Mouse (Mus musculus) liver, embryonic 13.5 days (tissue): Measurements from ENCODE around the gene Plekho2. TPM values are rescaled to one million over a fixed set of nuclear protein-coding genes. Genes with fewer than 3 reads are reported as not detected.

Experiments used
- ATAC-seq: fragments of 200-750 bp; cut with Nextera tagmentation; 2 replicates; pipeline ENCODE4 v1.8.0; 2017; ENCODE audit warnings: low read depth, mild to moderate bottlenecking, moderate number of reproducible peaks, moderate library complexity
- DNase-seq: peaks from one replicate; pipeline ENCODE4 v3.0.0; 2022
- H3K27ac ChIP-seq: fragments of 300-500 bp; sonication (generic); 2 replicates; pipeline ENCODE4 v1.5.1; 2015; ENCODE audit warnings: moderate library complexity, mild to moderate bottlenecking, inconsistent platforms
- H3K27me3 ChIP-seq: fragments of 300-500 bp; sonication (generic); 2 replicates; pipeline ENCODE4 v1.6.1; 2015; ENCODE audit warnings: mild to moderate bottlenecking, inconsistent platforms
- H3K36me3 ChIP-seq: fragments of 300-500 bp; sonication (generic); 2 replicates; pipeline ENCODE4 v1.6.1; 2015; ENCODE audit warnings: mild to moderate bottlenecking, inconsistent platforms
- H3K4me1 ChIP-seq: fragments of 300-500 bp; sonication (generic); replicated peaks from 2 replicates; pipeline ENCODE4 v1.6.1; 2015; ENCODE audit warnings: inconsistent platforms
- H3K4me2 ChIP-seq: fragments of 300-500 bp; sonication (generic); 2 replicates; pipeline ENCODE4 v1.6.1; 2015; ENCODE audit warnings: inconsistent platforms, mild to moderate bottlenecking, moderate library complexity
- H3K4me3 ChIP-seq: fragments of 300-500 bp; sonication (generic); replicated peaks from 2 replicates; pipeline ENCODE4 v1.5.1; 2015; ENCODE audit warnings: mild to moderate bottlenecking, inconsistent platforms
- H3K9ac ChIP-seq: fragments of 300-500 bp; sonication (generic); 2 replicates; pipeline ENCODE4 v1.6.1; 2015; ENCODE audit warnings: mild to moderate bottlenecking, inconsistent platforms
- H3K9me3 ChIP-seq: fragments of 300-500 bp; sonication (generic); replicated peaks from 2 replicates; pipeline ENCODE4 v1.6.1; 2016; ENCODE audit warnings: inconsistent platforms
- WGBS: fragments of 180-500 bp; shearing (Covaris S2); methylation state at CpG from one replicate; pipeline ENCODE4 v1.1.7; 2015; ENCODE audit not compliant: insufficient replicate concordance; 5-methylcytosine and 5-hydroxymethylcytosine counted together
- polyA plus RNA-seq: library from polyadenylated mRNA; unstranded; fragments of >200 nt; fragmentation: Nextera tagmentation; extraction: Ambion mirVana; gene quantifications from 2 replicates; pipeline ENCODE4 v1.2.1, GENCODE M21; 2015

Plekho2 gene
- polyA plus RNA-seq, 1 experiment from 2014 or later = 24.2 TPM

DNA sequence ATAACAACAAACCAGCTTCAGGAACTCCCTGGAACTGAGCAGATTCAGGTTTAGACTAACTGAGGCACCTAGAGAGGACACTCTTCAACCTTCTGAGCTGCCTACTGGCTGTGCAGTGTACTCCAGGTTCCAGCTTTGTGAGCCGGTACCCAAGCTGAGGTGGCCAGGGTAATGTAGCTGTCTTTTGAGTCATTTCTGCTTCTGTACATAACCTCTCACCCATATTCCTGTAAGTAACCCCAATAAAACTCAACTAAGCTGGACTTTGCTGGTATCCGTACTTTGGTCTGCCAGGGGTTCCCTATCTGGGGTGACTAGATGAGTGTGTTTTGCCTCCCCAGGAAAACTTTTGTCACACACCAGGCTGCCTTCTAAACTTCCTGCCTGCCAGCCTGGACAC is 15.1 kb downstream of the Plekho2 start:
- H3K9me3 ChIP-seq = no peaks in the 10 kb centered on the region
- H3K27ac ChIP-seq = peak overlapping the region; percentile 42; the same call in 1 of the 2 replicates
- ATAC-seq (no peak), DNase-seq (no peak)
- H3K27me3 ChIP-seq = no peaks in the 10 kb centered on the region
- no peak overlapping the region for H3K4me3 ChIP-seq
- 93% methylated on average over 2 of the region's 2 CpGs for WGBS
- H3K36me3 ChIP-seq = peaks cover 100% of the 10 kb centered on the region
- no peak overlapping the region for H3K4me2 ChIP-seq
- 0 out of 2 replicates have a peak overlapping the region, but pooled peaks have one; percentile 3 for H3K9ac ChIP-seq
- H3K4me1 ChIP-seq = peaks cover 79% of the 10 kb centered on the region

GRCm38 (mm10) chr9:65563073-65563472 is 16.8 kb downstream of the Plekho2 start:
- ATAC-seq = no peak
- H3K4me2 ChIP-seq = no peak overlapping the region
- WGBS = 89% methylated on average over 5 of the region's 5 CpGs
- H3K9me3 ChIP-seq = no peaks in the 10 kb centered on the region
- no peak overlapping the region for H3K9ac ChIP-seq
- peaks cover 81% of the 10 kb centered on the region for H3K4me1 ChIP-seq
- H3K4me3 ChIP-seq = no peak overlapping the region
- peak overlapping the region; percentile 43 for H3K27ac ChIP-seq
- DNase-seq = no peak
- peaks cover 100% of the 10 kb centered on the region for H3K36me3 ChIP-seq
- H3K27me3 ChIP-seq = no peaks in the 10 kb centered on the region

- 73% methylated on average over 4 of the region's 4 CpGs for WGBS
- H3K9me3 ChIP-seq = no peaks in the 10 kb centered on the region
- peak overlapping the region; percentile 48 for H3K27ac ChIP-seq
- peaks cover 100% of the 10 kb centered on the region for H3K36me3 ChIP-seq
- H3K4me3 ChIP-seq = no peak overlapping the region
- H3K4me2 ChIP-seq = no peak overlapping the region
- H3K27me3 ChIP-seq = no peaks in the 10 kb centered on the region
- no peak overlapping the region for H3K9ac ChIP-seq
- H3K4me1 ChIP-seq = peaks cover 91% of the 10 kb centered on the region
- DNase-seq (no peak), ATAC-seq (no peak)
Observed at GRCm38 (mm10) chr9:65562081-65562506, 17.7 kb downstream of the Plekho2 start.

- no peak overlapping the region for H3K4me2 ChIP-seq
- peaks cover 91% of the 10 kb centered on the region for H3K4me1 ChIP-seq
- no peak overlapping the region for H3K9ac ChIP-seq
- peaks cover 100% of the 10 kb centered on the region for H3K36me3 ChIP-seq
- no peaks in the 10 kb centered on the region for H3K9me3 ChIP-seq
- DNase-seq (no peak), ATAC-seq (0 out of 2 replicates have a peak, but pooled peaks have one; percentile 10)
- WGBS = 69% methylated on average over 4 of the region's 4 CpGs
- no peak overlapping the region for H3K4me3 ChIP-seq
- no peak overlapping the region; the same call in 1 of the 2 replicates for H3K27ac ChIP-seq
- H3K27me3 ChIP-seq = no peaks in the 10 kb centered on the region
Observed at GRCm38 (mm10) chr9:65561016-65561415, 18.8 kb downstream of the Plekho2 start.

- Histone ChIP-seq H3K27ac (peak overlapping the region; percentile 99), H3K9ac (no peak overlapping the region), H3K4me3 (no peak overlapping the region), H3K4me1 (peaks cover 92% of the 10 kb centered on the region), H3K36me3 (peaks cover 97% of the 10 kb centered on the region), H3K4me2 (no peak overlapping the region), H3K27me3 (no peaks in the 10 kb centered on the region), H3K9me3 (no peaks in the 10 kb centered on the region)
- DNase-seq (no peak), ATAC-seq (no peak)
- 96% methylated on average over 6 of the region's 6 CpGs for WGBS
Observed at GRCm38 (mm10) chr9:65558806-65559205, 21.0 kb downstream of the Plekho2 start.

- H3K4me1 ChIP-seq = peaks cover 92% of the 10 kb centered on the region
- no peak overlapping the region for H3K4me3 ChIP-seq
- H3K27me3 ChIP-seq = no peaks in the 10 kb centered on the region
- peaks cover 97% of the 10 kb centered on the region for H3K36me3 ChIP-seq
- peak overlapping the region; percentile 80 for H3K9ac ChIP-seq
- no peak overlapping the region for H3K4me2 ChIP-seq
- ATAC-seq (no peak), DNase-seq (no peak)
- no peaks in the 10 kb centered on the region for H3K9me3 ChIP-seq
- 91% methylated on average over 5 of the region's 5 CpGs for WGBS
- peak overlapping the region; percentile 99 for H3K27ac ChIP-seq
Observed at GRCm38 (mm10) chr9:65556979-65557378, 22.9 kb downstream of the Plekho2 start.

- no peaks in the 10 kb centered on the region for H3K9me3 ChIP-seq
- H3K27ac ChIP-seq = peak overlapping the region; percentile 99
- no peaks in the 10 kb centered on the region for H3K27me3 ChIP-seq
- no peak for DNase-seq
- 0 out of 2 replicates have a peak overlapping the region, but pooled peaks have one; percentile 73 for H3K4me2 ChIP-seq
- WGBS = 86% methylated on average over 8 of the region's 8 CpGs
- H3K36me3 ChIP-seq = peaks cover 92% of the 10 kb centered on the region
- no peak overlapping the region for H3K4me3 ChIP-seq
- no peak for ATAC-seq
- H3K9ac ChIP-seq = peak overlapping the region; percentile 80
- peaks cover 92% of the 10 kb centered on the region for H3K4me1 ChIP-seq
Observed at GRCm38 (mm10) chr9:65556349-65556748, 23.5 kb downstream of the Plekho2 start.

GRCm38 (mm10) chr9:65555621-65556020 is 24.2 kb downstream of the Plekho2 start:
- WGBS = 53% methylated on average over 4 of the region's 4 CpGs
- Histone ChIP-seq H3K9me3 (no peaks in the 10 kb centered on the region), H3K4me3 (peak overlapping the region; percentile 38), H3K27me3 (no peaks in the 10 kb centered on the region), H3K4me2 (peak overlapping the region; percentile 73), H3K36me3 (peaks cover 85% of the 10 kb centered on the region), H3K27ac (peak overlapping the region; percentile 99), H3K9ac (peak overlapping the region; percentile 80), H3K4me1 (peaks cover 93% of the 10 kb centered on the region)
- DNase-seq (no peak), ATAC-seq (0 out of 2 replicates have a peak, but pooled peaks have one; percentile 6)

- Histone ChIP-seq H3K27me3 (no peaks in the 10 kb centered on the region), H3K9ac (peak overlapping the region; percentile 80), H3K9me3 (no peaks in the 10 kb centered on the region), H3K4me2 (peak overlapping the region; percentile 73), H3K4me3 (peak overlapping the region; percentile 38), H3K27ac (peak overlapping the region; percentile 99), H3K36me3 (peaks cover 79% of the 10 kb centered on the region), H3K4me1 (peaks cover 93% of the 10 kb centered on the region)
- WGBS = 9% methylated on average over 5 of the region's 5 CpGs
- peak; percentile 84 for DNase-seq
- peak; percentile 93 for ATAC-seq
Observed at GRCm38 (mm10) chr9:65555001-65555405, 24.8 kb downstream of the Plekho2 start.

DNA sequence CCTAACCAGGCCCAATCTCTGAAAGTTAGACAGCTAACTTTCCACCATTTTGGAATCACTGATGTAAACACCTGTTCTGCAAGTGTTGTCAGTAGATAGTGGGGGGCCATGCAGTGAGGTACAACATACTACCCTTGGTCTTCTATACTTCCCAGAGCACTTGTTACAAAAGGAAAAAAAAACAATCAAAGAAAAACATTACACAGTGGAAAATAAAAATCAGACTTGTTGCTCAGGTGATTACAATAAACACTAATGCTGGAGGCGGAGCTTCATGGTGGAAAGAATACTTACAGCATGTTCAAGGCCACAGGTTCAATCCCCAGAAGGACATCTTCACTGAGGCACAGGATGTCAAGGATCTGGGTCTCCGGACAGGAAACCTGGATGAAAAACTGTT is 27.1 kb downstream of the Plekho2 start:
- Histone ChIP-seq H3K4me1 (peaks cover 98% of the 10 kb centered on the region), H3K4me3 (no peak overlapping the region), H3K9ac (peak overlapping the region; percentile 80; the same call in 1 of the 2 replicates), H3K36me3 (peaks cover 56% of the 10 kb centered on the region), H3K27ac (peak overlapping the region; percentile 99), H3K27me3 (no peaks in the 10 kb centered on the region), H3K9me3 (no peaks in the 10 kb centered on the region), H3K4me2 (no peak overlapping the region)
- 90% methylated on average over 2 of the region's 2 CpGs for WGBS
- no peak for DNase-seq
- no peak for ATAC-seq

GRCm38 (mm10) chr9:65552141-65552540 is 27.7 kb downstream of the Plekho2 start:
- WGBS = 40% methylated on average over 5 of the region's 5 CpGs
- H3K36me3 ChIP-seq = peaks cover 50% of the 10 kb centered on the region
- no peak overlapping the region for H3K4me3 ChIP-seq
- no peaks in the 10 kb centered on the region for H3K27me3 ChIP-seq
- H3K27ac ChIP-seq = peak overlapping the region; percentile 99
- ATAC-seq (no peak), DNase-seq (no peak)
- H3K4me1 ChIP-seq = peaks cover 98% of the 10 kb centered on the region
- no peak overlapping the region for H3K4me2 ChIP-seq
- H3K9ac ChIP-seq = 0 out of 2 replicates have a peak overlapping the region, but pooled peaks have one; percentile 28
- H3K9me3 ChIP-seq = no peaks in the 10 kb centered on the region

- Histone ChIP-seq H3K9me3 (no peaks in the 10 kb centered on the region), H3K36me3 (peaks cover 39% of the 10 kb centered on the region), H3K4me1 (peaks cover 98% of the 10 kb centered on the region), H3K27ac (peak overlapping the region; percentile 99), H3K27me3 (no peaks in the 10 kb centered on the region), H3K4me2 (no peak overlapping the region), H3K9ac (peak overlapping the region; percentile 19), H3K4me3 (no peak overlapping the region)
- DNase-seq (no peak), ATAC-seq (peak; percentile 7; the same call in 1 of the 2 replicates)
- 14% methylated on average over 5 of the region's 5 CpGs for WGBS
Observed at GRCm38 (mm10) chr9:65551035-65551434, 28.8 kb downstream of the Plekho2 start.
